Mouse (Mus musculus) ovary, postnatal 14 days (tissue): ENCODE data around the gene Cntnap2.

ENCODE experiments used
- DNase-seq: peaks from one replicate; pipeline ENCODE4 v3.0.0; 2022; ENCODE audit warnings: low spot score

Gene Cntnap2

DNA sequence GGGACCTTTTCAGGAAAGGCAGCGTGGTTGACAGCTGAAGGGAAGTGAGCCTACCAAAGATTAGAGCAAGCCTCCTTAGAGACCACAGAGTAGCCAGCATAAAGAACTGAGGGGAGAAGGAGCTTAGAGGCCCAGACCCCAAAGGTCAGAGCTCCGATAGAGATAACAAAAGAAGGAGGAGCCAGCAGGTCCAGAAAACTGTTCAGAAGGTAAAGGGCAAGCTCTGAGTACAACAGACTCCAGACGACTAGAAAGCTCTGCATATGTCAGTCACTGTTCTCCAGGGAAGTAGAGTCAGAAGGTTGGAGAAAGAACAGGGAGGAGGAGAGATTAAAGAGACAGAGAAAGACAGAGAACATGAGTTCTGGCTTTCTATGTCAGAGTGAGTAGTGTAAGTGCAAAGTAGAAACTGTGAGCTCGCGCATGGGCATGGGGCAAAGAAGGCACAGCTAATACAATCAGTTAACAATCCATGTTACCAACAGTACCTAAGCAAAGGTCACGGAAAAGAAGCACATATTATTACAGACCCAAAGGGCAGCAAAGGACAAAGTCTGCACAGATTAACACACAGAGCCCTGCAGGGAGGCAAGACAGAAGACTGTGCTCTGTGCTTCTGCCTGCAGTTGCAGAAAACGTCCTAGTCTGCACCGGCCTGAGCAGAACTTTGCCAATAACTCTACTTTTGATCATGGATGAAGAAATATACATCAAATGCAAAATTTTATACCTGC is 2247.1 kb downstream of the Cntnap2 start:
- no peak for DNase-seq

DNA sequence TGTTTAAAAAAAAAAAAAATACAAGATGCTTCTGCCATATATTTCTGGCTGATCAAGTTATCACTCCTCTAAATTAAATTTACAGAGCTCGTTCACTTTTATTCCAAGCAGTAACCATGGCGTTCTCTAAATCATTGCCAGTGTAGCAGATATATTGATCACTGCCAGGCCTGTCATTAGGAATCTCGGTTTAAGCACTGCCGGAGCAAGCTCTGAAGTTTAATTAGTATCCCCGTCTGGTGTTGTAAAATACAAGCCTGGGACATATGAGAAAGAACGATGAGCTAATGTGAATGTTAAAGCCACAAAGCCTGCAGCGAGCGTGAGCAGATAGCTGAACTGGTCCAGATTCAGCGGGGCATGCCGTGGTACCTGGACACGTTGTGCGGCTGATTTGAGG is 2247.8 kb downstream of the Cntnap2 start:
- no peak for DNase-seq

- no peak for DNase-seq
These were observed 2255.6 kb downstream of the Cntnap2 start for GRCm38 (mm10) chr6:47314507-47315334.

DNA sequence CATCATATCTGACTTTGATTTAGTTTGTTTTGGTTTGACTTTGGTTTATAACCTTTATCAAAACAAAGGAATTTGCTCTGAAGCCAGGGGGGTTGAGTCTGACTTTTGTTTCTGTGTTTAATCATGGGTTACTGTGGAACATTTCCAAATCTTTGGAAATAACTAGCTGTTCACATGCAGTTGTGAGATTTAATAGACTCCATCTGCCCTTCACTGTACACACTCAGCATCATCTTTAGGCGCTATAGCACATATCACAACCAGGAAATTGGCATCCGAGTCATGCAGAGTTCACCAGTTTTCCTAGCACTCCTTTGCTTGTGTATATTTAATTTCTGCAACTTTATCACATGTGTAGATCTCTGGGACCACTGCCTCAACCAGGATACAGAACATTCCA is 2256.3 kb downstream of the Cntnap2 start:
- no peak for DNase-seq

DNA sequence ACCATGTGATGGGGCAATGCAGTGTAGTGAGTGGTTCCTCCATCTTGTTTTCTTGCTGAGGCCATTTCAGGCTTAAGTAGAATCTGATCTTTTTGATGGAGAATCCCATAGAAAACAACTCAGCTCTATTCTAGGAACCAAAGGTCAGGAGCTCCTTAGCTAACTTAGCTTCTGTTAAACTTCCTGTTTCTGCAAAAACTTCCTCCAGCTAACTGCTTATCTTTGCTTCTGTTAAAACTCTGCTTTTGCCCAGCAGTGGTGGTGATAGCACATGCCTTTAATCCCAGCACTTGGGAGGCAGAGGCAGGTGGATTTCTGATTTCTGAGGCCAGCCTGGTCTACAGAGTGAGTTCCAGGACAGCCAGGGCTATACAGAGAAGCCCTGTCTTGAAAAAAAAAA is 2258.1 kb downstream of the Cntnap2 start:
- DNase-seq, result no peak

- DNase-seq, result no peak
These were observed 2259.5 kb downstream of the Cntnap2 start for GRCm38 (mm10) chr6:47318705-47319104.

DNA sequence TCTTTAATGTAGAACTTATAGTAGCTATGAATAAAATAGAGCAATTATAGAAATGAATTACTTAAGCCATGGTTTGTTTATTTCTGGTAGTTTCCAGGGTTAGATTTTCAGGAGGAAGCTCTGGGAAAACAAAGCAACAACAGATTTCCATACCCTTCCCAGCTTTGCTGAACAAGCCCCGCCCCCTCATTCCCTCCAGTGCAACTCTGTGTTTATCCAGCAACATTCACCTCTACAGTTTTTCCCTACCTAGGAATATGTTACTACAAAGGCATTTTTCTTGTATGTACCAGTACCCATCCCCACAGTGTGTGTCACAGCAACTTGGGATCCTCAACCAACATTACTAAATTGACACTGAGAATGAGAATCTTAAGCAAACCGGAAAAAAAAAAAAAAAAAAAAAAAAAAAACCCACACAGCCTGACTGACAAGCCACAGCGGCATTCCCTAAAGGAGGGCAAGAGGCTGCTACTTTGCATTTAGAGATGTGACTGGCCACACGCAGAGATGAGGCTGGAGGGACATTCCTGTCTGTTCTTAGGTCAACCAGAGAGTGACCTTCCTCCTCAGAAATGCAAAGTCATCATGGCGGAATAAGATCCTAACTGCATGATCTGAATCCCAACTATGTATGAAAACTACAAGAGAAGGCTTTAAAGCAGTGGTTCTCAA is 2260.3 kb downstream of the Cntnap2 start:
- no peak for DNase-seq

GRCm38 (mm10) chr6:47323169-47323835 is 2264.1 kb downstream of the Cntnap2 start:
- no peak for DNase-seq

DNA sequence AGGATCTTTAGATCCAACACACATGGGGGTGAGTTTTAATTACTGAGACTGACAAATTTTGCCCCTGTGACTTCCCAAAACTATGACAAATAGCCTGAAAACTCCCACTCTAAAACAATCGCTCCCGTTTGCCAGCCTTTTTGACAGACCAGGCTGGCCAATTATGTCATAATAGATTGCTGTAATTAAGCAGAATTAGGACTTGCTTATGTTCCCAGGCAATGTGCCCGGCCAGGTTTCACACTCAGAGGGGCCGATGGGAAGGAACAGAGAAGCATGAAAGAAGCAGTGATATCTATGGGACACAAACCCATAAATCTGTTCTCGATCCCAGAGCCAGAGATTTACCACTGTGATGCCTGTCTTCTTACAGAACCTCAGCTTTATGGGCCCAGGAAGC is 2264.7 kb downstream of the Cntnap2 start:
- no peak for DNase-seq

DNA sequence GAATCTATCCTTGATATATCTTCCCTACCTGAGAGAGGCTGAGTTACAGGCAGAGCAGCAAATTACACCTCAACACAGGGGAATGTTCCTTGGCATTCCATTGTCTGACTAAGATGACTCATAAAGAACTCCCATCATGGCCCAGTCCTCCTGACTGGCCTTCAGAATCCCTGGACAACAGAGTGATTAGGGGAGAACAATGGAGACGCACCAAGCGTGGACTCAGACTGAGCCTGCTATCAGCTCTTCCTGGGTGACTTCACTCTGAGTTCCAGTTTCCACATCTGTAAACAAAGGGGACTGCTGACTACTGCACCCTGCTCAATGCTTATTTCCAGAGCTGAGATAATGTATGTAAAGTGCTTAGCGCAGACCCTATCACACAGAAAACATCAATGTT is 2269.1 kb downstream of the Cntnap2 start:
- DNase-seq, result no peak

DNA sequence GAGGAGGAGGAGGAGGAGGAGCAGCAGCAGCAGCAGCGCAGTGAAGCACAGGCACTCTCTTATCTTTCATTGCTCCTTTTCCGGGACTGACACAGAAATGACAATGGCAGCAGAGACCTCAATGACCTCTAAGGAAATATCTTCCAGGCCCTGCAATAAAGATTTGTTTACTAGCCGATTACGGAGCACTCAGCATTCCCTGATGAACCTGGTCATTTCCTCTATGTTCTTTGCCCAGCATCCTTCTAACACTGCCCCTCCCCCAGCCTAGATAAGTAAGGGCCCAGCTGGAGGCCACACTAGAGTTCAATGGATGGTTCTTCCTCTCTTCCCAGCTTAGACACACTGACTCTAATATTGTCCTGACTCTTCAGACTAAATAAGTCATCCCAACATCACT is 2270.1 kb downstream of the Cntnap2 start:
- DNase-seq, result no peak

DNA sequence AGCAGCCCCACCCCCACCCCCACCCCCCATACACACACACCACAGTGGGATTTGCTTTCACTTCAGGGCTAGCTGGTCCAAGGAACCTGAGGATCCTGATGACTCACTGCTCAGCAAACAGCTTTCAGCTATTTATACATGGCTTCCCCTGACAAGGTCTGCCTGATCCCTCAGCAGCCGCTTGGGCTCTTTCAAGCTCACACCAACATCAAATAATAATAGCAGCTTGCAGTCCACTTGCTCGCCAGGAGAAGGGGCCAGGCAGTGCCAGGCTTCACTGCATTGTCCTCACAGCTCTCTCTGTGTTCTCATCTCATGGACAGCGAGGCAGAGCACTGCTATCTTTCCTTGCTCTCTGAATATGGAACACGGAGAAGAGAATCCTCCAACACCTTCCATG is 2273.9 kb downstream of the Cntnap2 start:
- DNase-seq, result no peak

- DNase-seq, result no peak
These were observed 2275.2 kb downstream of the Cntnap2 start for GRCm38 (mm10) chr6:47334377-47334776.

GRCm38 (mm10) chr6:47337300-47337699 is 2278.1 kb downstream of the Cntnap2 start:
- DNase-seq, result no peak

- no peak for DNase-seq
These were observed 2279.0 kb downstream of the Cntnap2 start for GRCm38 (mm10) chr6:47338113-47338512.

DNA sequence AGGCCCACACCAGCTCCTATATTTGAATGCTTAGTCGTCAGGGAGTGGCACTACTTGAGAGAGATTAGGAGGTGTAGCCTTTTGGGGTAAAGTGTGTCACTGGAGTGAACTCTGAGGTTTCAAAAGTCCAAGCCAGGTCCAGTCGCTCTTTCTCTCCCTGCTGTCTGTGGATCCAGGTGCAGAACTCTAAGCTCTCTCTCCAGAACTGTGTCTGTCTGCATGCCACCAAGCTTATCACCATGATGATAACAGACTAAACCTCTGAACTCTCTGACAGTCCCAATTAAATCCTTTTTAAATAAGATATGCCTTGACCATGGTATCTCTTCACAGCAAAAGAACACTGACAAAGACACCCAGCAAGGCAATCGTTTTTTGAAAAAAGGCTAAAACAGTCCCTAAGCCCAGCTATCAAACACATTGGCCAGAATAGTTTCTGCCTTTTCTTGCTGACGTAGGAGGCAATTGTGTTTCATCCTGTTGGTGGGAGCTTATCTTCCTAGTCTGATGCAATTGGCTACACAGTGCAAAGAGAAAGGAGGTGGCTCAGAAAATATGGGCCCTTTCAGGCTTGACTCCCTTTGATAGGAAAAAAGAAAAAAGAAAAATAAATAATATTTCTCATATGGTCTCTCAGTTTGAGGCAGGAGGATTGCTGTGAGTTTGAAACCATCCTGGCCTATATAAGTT is 2281.8 kb downstream of the Cntnap2 start:
- DNase-seq, result no peak

DNA sequence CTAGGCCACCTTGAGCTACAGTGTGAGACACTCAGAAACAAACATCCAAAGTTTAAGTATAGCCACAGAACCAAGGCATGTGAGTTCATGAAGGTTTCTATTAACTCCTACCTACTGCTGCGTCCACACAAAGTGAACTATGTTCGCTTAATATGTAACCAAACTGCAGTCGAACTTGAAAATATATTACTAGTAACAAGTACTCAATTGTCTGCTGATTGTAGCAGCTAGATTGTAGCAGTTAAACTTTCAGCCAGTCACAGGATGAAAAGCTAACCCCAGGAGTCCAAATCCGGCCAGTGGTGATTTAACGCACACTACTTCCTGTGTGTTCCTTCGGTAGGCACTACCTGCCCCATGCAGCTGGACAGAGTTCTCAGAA is 2282.3 kb downstream of the Cntnap2 start:
- no peak for DNase-seq

GRCm38 (mm10) chr6:47343245-47343644 is 2284.1 kb downstream of the Cntnap2 start:
- no peak for DNase-seq

DNA sequence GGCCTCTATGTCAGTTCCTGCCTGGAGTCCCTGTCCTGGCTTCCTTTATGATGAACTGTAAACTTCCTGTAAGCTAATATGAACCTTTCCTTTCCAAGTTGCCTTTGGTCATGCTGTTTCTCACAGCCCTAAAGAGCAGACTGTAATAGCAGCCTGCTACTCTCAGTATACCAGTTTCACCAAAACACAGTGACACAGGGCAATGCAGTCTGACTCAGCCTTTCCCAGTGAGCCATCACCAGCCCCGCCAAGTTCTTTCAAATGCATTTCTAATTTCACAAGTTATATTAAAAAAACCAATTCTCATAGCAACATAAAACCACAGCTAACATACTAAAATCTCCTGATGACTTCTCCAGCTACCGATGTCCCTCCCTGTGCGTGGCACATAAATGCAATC is 2285.5 kb downstream of the Cntnap2 start:
- DNase-seq, result no peak

DNA sequence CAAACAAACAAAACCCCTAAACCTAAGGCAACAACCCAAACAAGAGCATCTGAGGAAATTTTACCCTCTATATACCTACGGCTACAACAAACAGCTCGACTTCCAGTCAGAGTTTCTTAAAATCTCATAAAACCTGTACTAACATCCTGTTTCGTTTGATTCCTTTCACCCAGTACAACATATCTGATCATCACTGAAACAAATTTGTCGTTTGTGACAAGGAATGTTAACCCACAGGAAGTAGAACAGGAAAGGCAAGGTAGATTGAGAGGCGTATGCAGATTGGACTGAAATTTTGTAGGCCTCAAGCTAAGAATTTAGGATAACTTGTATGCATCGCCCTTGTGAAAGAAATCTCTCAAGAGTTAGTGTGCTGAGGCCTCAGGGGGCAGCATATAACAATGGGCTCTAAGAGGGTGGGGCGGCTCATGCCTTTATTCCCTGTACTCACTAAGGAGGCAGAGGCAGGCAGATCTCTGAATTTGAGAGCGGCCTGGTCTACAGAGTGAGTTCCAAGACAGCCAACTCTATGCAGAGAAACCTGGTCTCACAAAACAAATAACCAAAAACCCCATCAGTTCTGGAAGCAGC is 2291.0 kb downstream of the Cntnap2 start:
- no peak for DNase-seq
